Mouse (Mus musculus) lung, postnatal 36 days (tissue): ENCODE measurements around the gene Ssxb3.
"Not testable (repeated sequence)": the region's sequence is repeated elsewhere in the genome, so short reads cannot be mapped to it uniquely, and the experiment has no call there.

Source experiments
- DNase-seq: peaks from one replicate; pipeline ENCODE4 v3.0.0; 2022; ENCODE audit warnings: mixed read lengths

Gene Ssxb3

GRCm38 (mm10) chrX:8591716-8592115 is at the start of gene Ssxb3:
TSS of gene Ssxb3 (minus strand) at chrX:8591816.
- not testable (repeated sequence) for DNase-seq

- DNase-seq: not testable (repeated sequence)
Observed at GRCm38 (mm10) chrX:8548155-8548554, 43.5 kb downstream of the Ssxb3 start, which contains the start of gene Ssxb6. TSS of gene Ssxb6 (minus strand) at chrX:8548255.
